Mouse (Mus musculus) midbrain, embryonic 10.5 days (tissue): ENCODE measurements around the gene Dnajc1. TPM values are rescaled to one million over a fixed set of nuclear protein-coding genes. Genes with fewer than 3 reads are reported as not detected.

Experiments
- DNase-seq: peaks from one replicate; pipeline ENCODE4 v3.0.0-alpha.2; 2017; ENCODE audit warnings: low spot score
- H3K27ac ChIP-seq: fragments of 300-500 bp; sonication (generic); replicated peaks from 2 replicates; pipeline ENCODE4 v1.5.1; 2016; ENCODE audit warnings: mild to moderate bottlenecking
- H3K27me3 ChIP-seq: fragments of 300-500 bp; sonication (generic); 2 replicates; pipeline ENCODE4 v1.6.1; 2016; ENCODE audit warnings: low read depth, mild to moderate bottlenecking; ENCODE audit not compliant: poor library complexity, severe bottlenecking
- H3K36me3 ChIP-seq: fragments of 300-500 bp; sonication (generic); 2 replicates; pipeline ENCODE4 v1.6.1; 2016; ENCODE audit warnings: mild to moderate bottlenecking, moderate library complexity
- H3K4me1 ChIP-seq: fragments of 300-500 bp; sonication (generic); 2 replicates; pipeline ENCODE4 v1.6.1; 2016
- H3K4me3 ChIP-seq: fragments of 300-500 bp; sonication (generic); 2 replicates; pipeline ENCODE4 v1.5.1; 2016; ENCODE audit warnings: mild to moderate bottlenecking, moderate library complexity
- H3K9me3 ChIP-seq: fragments of 300-500 bp; sonication (generic); replicated peaks from 2 replicates; pipeline ENCODE4 v1.6.1; 2016; ENCODE audit warnings: mild to moderate bottlenecking
- WGBS: fragments of 180-500 bp; shearing (Covaris S2); methylation state at CpG from one replicate; pipeline ENCODE4 v1.1.7; 2016; 5-methylcytosine and 5-hydroxymethylcytosine counted together
- polyA plus RNA-seq: library from polyadenylated mRNA; unstranded; fragments of >200 nt; fragmentation: Nextera tagmentation; extraction: Ambion mirVana; gene quantifications from 2 replicates; pipeline ENCODE4 v1.2.1, GENCODE M21; 2016

The Dnajc1 gene
- polyA plus RNA-seq, result 25.8 and 27.0 TPM in 2 replicates

GRCm38 (mm10) chr2:18392331-18393021 lies at the start of gene Dnajc1:
Gene Dnajc1 (minus strand): TSS chr2:18392830.
- WGBS, result under 1% methylated on average over 69 of the region's 69 CpGs
- no peaks in the 10 kb centered on the region for H3K27me3 ChIP-seq
- H3K9me3 ChIP-seq, result no peaks in the 10 kb centered on the region
- peak within 1 kb of the TSS; percentile 88 for H3K4me3 ChIP-seq
- no peaks in the 10 kb centered on the region for H3K36me3 ChIP-seq
- H3K4me1 ChIP-seq, result peaks cover 20% of the 10 kb centered on the region
- peak; percentile 99 for DNase-seq
- peak within 1 kb of the TSS; percentile 95 for H3K27ac ChIP-seq

GRCm38 (mm10) chr2:18441871-18442270 lies 49.2 kb upstream of the Dnajc1 start:
- Histone ChIP-seq H3K27ac (no peak overlapping the region), H3K4me1 (peaks cover 10% of the 10 kb centered on the region), H3K36me3 (no peaks in the 10 kb centered on the region), H3K27me3 (no peaks in the 10 kb centered on the region), H3K9me3 (no peaks in the 10 kb centered on the region), H3K4me3 (no peak overlapping the region)
- DNase-seq, result no peak
- 47% methylated on average over 6 of the region's 6 CpGs for WGBS

- Histone ChIP-seq H3K27me3 (no peaks in the 10 kb centered on the region), H3K9me3 (no peaks in the 10 kb centered on the region), H3K36me3 (no peaks in the 10 kb centered on the region), H3K4me3 (no peak overlapping the region), H3K4me1 (no peaks in the 10 kb centered on the region), H3K27ac (no peak overlapping the region)
- WGBS, result 94% methylated on average over 3 of the region's 3 CpGs
- DNase-seq, result no peak
Measured at GRCm38 (mm10) chr2:18415242-18415641, 22.6 kb upstream of the Dnajc1 start.

GRCm38 (mm10) chr2:18403679-18404078 lies 11.0 kb upstream of the Dnajc1 start:
- DNase-seq, result no peak
- 80% methylated on average over 1 of the region's 1 CpGs for WGBS
- H3K9me3 ChIP-seq, result 0 out of 2 replicates have a peak, but pooled peaks cover 2% of the 10 kb centered on the region

GRCm38 (mm10) chr2:18401771-18402170 lies 9.1 kb upstream of the Dnajc1 start:
- no peak for DNase-seq
- no peaks in the 10 kb centered on the region for H3K36me3 ChIP-seq
- no peak overlapping the region for H3K27ac ChIP-seq
- no peaks in the 10 kb centered on the region for H3K27me3 ChIP-seq
- no peaks in the 10 kb centered on the region for H3K9me3 ChIP-seq
- WGBS, result 83% methylated on average over 2 of the region's 2 CpGs
- no peaks in the 10 kb centered on the region for H3K4me1 ChIP-seq
- no peak overlapping the region for H3K4me3 ChIP-seq

More at GRCm38 (mm10) chr2:18403679-18404078, 11.0 kb upstream of the Dnajc1 start:
- Histone ChIP-seq H3K36me3 (no peaks in the 10 kb centered on the region), H3K27ac (no peak overlapping the region), H3K4me1 (no peaks in the 10 kb centered on the region), H3K4me3 (no peak overlapping the region), H3K27me3 (no peaks in the 10 kb centered on the region)

GRCm38 (mm10) chr2:18393022-18393519 lies 441 bp upstream of the Dnajc1 start:
- Histone ChIP-seq H3K27me3 (no peaks in the 10 kb centered on the region), H3K4me3 (peak overlapping the region; percentile 88), H3K27ac (peak overlapping the region; percentile 95), H3K9me3 (no peaks in the 10 kb centered on the region), H3K36me3 (no peaks in the 10 kb centered on the region), H3K4me1 (peaks cover 20% of the 10 kb centered on the region)
- no peak for DNase-seq
- 70% methylated on average over 2 of the region's 2 CpGs for WGBS

GRCm38 (mm10) chr2:18391861-18392260 lies 769 bp downstream of the Dnajc1 start:
- peak overlapping the region; percentile 95 for H3K27ac ChIP-seq
- WGBS, result 1% methylated on average over 11 of the region's 11 CpGs
- H3K9me3 ChIP-seq, result no peaks in the 10 kb centered on the region
- peak overlapping the region; percentile 88 for H3K4me3 ChIP-seq
- H3K4me1 ChIP-seq, result peaks cover 20% of the 10 kb centered on the region
- H3K27me3 ChIP-seq, result no peaks in the 10 kb centered on the region
- no peaks in the 10 kb centered on the region for H3K36me3 ChIP-seq
- DNase-seq, result no peak

GRCm38 (mm10) chr2:18389631-18390030 lies 3.0 kb downstream of the Dnajc1 start:
- H3K4me3 ChIP-seq, result no peak overlapping the region
- WGBS, result 90% methylated on average over 1 of the region's 1 CpGs

GRCm38 (mm10) chr2:18381662-18382061 lies 11.0 kb downstream of the Dnajc1 start:
- no peaks in the 10 kb centered on the region for H3K27me3 ChIP-seq
- H3K36me3 ChIP-seq, result no peaks in the 10 kb centered on the region
- H3K27ac ChIP-seq, result no peak overlapping the region
- DNase-seq, result no peak
- H3K9me3 ChIP-seq, result no peaks in the 10 kb centered on the region
- H3K4me3 ChIP-seq, result no peak overlapping the region
- H3K4me1 ChIP-seq, result no peaks in the 10 kb centered on the region

More at GRCm38 (mm10) chr2:18389631-18390030, 3.0 kb downstream of the Dnajc1 start:
- no peaks in the 10 kb centered on the region for H3K9me3 ChIP-seq
- no peak for DNase-seq
- H3K4me1 ChIP-seq, result peaks cover 20% of the 10 kb centered on the region
- H3K36me3 ChIP-seq, result no peaks in the 10 kb centered on the region
- no peak overlapping the region for H3K27ac ChIP-seq
- H3K27me3 ChIP-seq, result no peaks in the 10 kb centered on the region

GRCm38 (mm10) chr2:18372400-18373182 lies 20.0 kb downstream of the Dnajc1 start:
- Histone ChIP-seq H3K9me3 (no peaks in the 10 kb centered on the region), H3K4me1 (no peaks in the 10 kb centered on the region), H3K27ac (no peak overlapping the region), H3K27me3 (no peaks in the 10 kb centered on the region), H3K36me3 (no peaks in the 10 kb centered on the region), H3K4me3 (no peak overlapping the region)
- WGBS, result 78% methylated on average over 11 of the region's 11 CpGs
- DNase-seq, result no peak

GRCm38 (mm10) chr2:18370794-18371498 lies 21.7 kb downstream of the Dnajc1 start:
- no peaks in the 10 kb centered on the region for H3K27me3 ChIP-seq
- DNase-seq, result no peak
- whole genome bisulfite sequencing, result 68% methylated on average over 4 of the region's 4 CpGs
- H3K36me3 ChIP-seq, result no peaks in the 10 kb centered on the region
- no peaks in the 10 kb centered on the region for H3K4me1 ChIP-seq
- H3K9me3 ChIP-seq, result no peaks in the 10 kb centered on the region
- H3K4me3 ChIP-seq, result no peak overlapping the region
- no peak overlapping the region for H3K27ac ChIP-seq

GRCm38 (mm10) chr2:18364402-18364801 lies 28.2 kb downstream of the Dnajc1 start:
- DNase-seq, result no peak
- H3K27me3 ChIP-seq, result no peaks in the 10 kb centered on the region
- peaks cover 3% of the 10 kb centered on the region; the same call in 1 of the 2 replicates for H3K36me3 ChIP-seq
- no peaks in the 10 kb centered on the region for H3K4me1 ChIP-seq
- no peak overlapping the region for H3K4me3 ChIP-seq
- 85% methylated on average over 1 of the region's 1 CpGs for WGBS
- no peaks in the 10 kb centered on the region for H3K9me3 ChIP-seq
- H3K27ac ChIP-seq, result no peak overlapping the region
